Mouse (Mus musculus): ENCODE results near the gene Lpcat2. TPM values are rescaled to one million over a fixed set of nuclear protein-coding genes. Genes with fewer than 3 reads are reported as not detected.

The Lpcat2 gene
- polyA plus RNA-seq, 1 experiment from 2014 or later: 5.1 TPM

DNA sequence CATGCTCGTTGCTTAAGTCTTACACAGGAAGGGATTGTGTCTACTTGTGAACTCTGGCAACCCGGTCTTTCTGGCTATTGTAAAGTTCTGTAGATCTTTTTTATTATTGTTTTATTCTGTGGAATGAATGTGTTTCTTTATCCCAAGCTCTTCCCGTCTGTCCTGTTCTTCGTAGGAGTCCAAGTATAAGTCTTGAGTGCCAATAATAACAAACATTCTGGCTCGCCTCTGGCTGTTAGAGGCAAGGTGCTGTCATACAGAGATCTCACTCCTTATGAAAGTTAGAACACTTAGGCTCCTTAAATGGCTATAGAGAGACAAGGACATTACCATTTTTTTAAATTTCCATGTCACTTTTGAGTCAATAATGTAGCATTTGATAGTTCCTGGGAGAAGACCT lies 41.5 kb downstream of the Lpcat2 start:
- Histone ChIP-seq H3K4me1 (ENCODE audit: control insufficient read depth, insufficient read depth, low read length) (no peaks in the 10 kb centered on the region), H3K9ac (ENCODE audit: low read length) (no peak overlapping the region), H3K27me3 (replicated peaks; ENCODE audit: control insufficient read depth, insufficient read depth, low read length) (no peaks in the 10 kb centered on the region), H3K27ac (ENCODE audit: low read depth, low read length) (no peak overlapping the region), H3K36me3 (ENCODE audit: control insufficient read depth, insufficient read depth, low read length) (no peaks in the 10 kb centered on the region), H3K4me2 (ENCODE audit: low read length) (no peak overlapping the region), H3K4me3 (ENCODE audit: low read depth, low read length) (no peak overlapping the region), H3K9me3 (replicated peaks; ENCODE audit: control insufficient read depth, low read length) (no peaks in the 10 kb centered on the region)
- no peak for ATAC-seq
- no peak for DNase-seq (ENCODE audit: low spot score)
- 75% methylated on average over 5 of the region's 5 CpGs for WGBS

DNA sequence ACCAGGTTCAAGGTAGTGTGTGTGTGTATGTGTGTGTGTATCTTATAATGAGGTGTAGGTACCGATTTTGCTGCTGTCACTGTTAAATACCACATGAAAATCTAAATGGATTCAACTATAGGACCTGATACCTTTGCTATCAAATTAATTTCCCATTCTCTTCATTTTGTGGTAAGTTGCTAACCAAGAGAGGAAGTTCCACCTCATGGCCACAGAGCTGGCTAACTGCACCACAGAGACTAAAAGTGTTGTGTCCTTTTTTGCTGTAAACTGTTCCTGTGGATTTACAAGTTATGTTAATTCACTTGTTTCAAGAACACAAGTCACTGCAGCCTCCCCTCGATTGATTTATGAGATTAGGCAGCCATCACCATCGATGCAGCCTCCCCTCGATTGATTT lies 42.7 kb downstream of the Lpcat2 start:
- WGBS: 92% methylated on average over 4 of the region's 4 CpGs

DNA sequence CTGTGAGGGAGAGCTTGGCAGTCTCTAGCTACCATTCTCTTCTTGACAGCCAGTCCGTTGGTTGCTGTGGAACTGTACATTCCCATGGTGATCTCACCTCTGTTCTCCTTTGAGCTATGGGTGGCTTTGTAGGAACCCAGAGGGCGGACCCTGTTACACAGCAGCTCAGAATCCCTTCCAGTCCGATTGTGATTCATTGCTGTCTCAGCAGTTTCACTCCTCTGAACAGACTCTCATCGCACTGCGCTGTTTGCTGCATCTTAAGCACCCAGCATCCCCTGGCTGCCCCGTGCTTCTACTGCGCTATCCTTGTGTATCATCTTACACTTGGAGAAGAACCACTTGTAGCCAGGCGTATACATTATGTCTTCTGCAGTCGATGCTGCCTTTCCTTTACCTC lies 44.5 kb downstream of the Lpcat2 start:
- no peaks in the 10 kb centered on the region for H3K4me1 ChIP-seq (ENCODE audit: control insufficient read depth, insufficient read depth, low read length)
- no peak overlapping the region for H3K4me3 ChIP-seq (ENCODE audit: low read depth, low read length)
- ATAC-seq (no peak), DNase-seq (ENCODE audit: low spot score) (no peak)
- H3K9me3 ChIP-seq (replicated peaks; ENCODE audit: control insufficient read depth, low read length): no peaks in the 10 kb centered on the region
- H3K27ac ChIP-seq (ENCODE audit: low read depth, low read length): no peak overlapping the region
- no peak overlapping the region for H3K9ac ChIP-seq (ENCODE audit: low read length)
- no peaks in the 10 kb centered on the region for H3K36me3 ChIP-seq (ENCODE audit: control insufficient read depth, insufficient read depth, low read length)
- H3K27me3 ChIP-seq (replicated peaks; ENCODE audit: control insufficient read depth, insufficient read depth, low read length): no peaks in the 10 kb centered on the region
- H3K4me2 ChIP-seq (ENCODE audit: low read length): no peak overlapping the region
- 80% methylated on average over 9 of the region's 9 CpGs for WGBS

More for the DNA sequence above, 42.7 kb downstream of the Lpcat2 start:
- H3K27ac ChIP-seq (ENCODE audit: low read depth, low read length): no peak overlapping the region
- ATAC-seq: no peak
- H3K9me3 ChIP-seq (replicated peaks; ENCODE audit: control insufficient read depth, low read length): no peaks in the 10 kb centered on the region
- no peak overlapping the region for H3K4me2 ChIP-seq (ENCODE audit: low read length)
- no peak for DNase-seq (ENCODE audit: low spot score)
- no peaks in the 10 kb centered on the region for H3K36me3 ChIP-seq (ENCODE audit: control insufficient read depth, insufficient read depth, low read length)
- no peak overlapping the region for H3K9ac ChIP-seq (ENCODE audit: low read length)
- H3K4me3 ChIP-seq (ENCODE audit: low read depth, low read length): no peak overlapping the region
- no peaks in the 10 kb centered on the region for H3K27me3 ChIP-seq (replicated peaks; ENCODE audit: control insufficient read depth, insufficient read depth, low read length)
- H3K4me1 ChIP-seq (ENCODE audit: control insufficient read depth, insufficient read depth, low read length): no peaks in the 10 kb centered on the region

DNA sequence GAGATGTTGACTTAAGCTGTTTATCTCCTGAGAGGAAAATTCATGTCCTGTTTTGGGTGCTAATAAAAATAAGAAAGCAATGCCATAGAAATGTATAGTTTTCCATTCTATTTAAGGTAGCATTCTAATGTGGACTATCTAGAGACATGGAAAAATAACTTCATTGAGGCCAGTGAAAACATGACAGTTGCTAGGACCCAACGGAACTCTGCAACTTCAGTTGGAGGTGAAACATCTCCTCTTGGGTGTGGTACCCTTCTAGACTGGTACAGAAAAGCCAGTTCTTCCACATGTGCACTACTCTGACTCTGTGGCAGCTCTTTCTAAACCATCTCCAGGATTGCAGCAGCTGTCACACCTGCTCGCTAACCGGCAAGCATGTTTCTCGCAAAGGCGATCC lies 46.0 kb downstream of the Lpcat2 start, which contains the start of gene Capns2:
TSS of gene Capns2 (plus strand) at position 301 of the 400 bp plus-strand sequence.
- DNase-seq (ENCODE audit: low spot score) (no peak), ATAC-seq (no peak)
- H3K4me2 ChIP-seq (ENCODE audit: low read length): no peak within 1 kb of the TSS
- no peaks in the 10 kb centered on the region for H3K4me1 ChIP-seq (ENCODE audit: control insufficient read depth, insufficient read depth, low read length)
- no peak within 1 kb of the TSS for H3K9ac ChIP-seq (ENCODE audit: low read length)
- no peaks in the 10 kb centered on the region for H3K27me3 ChIP-seq (replicated peaks; ENCODE audit: control insufficient read depth, insufficient read depth, low read length)
- H3K9me3 ChIP-seq (replicated peaks; ENCODE audit: control insufficient read depth, low read length): no peaks in the 10 kb centered on the region
- 96% methylated on average over 5 of the region's 5 CpGs for WGBS
- no peak within 1 kb of the TSS for H3K27ac ChIP-seq (ENCODE audit: low read depth, low read length)
- no peak within 1 kb of the TSS for H3K4me3 ChIP-seq (ENCODE audit: low read depth, low read length)
- H3K36me3 ChIP-seq (ENCODE audit: control insufficient read depth, insufficient read depth, low read length): no peaks in the 10 kb centered on the region

DNA sequence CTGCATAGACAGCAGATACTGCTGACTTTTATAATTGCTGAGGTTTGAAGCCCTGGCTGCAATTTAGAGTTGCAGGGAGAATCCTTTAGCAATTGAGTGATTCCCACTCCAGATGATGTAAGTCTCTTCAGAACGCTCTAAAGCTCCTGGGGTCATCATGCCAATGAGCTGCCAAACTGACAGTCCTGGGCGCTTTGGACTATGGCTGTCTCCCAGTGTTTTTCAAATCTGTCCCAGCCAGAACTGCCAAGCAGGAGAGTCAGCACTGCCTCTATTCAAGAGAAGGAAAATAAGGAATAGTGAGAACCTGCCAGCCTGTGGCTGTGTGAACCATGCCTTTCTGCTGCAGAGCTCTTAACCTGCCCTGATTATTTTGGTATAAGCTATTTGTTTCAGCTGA lies 47.8 kb downstream of the Lpcat2 start:
- Histone ChIP-seq H3K36me3 (ENCODE audit: control insufficient read depth, insufficient read depth, low read length) (no peaks in the 10 kb centered on the region), H3K4me2 (ENCODE audit: low read length) (no peak overlapping the region), H3K4me3 (ENCODE audit: low read depth, low read length) (no peak overlapping the region), H3K27me3 (replicated peaks; ENCODE audit: control insufficient read depth, insufficient read depth, low read length) (no peaks in the 10 kb centered on the region), H3K9me3 (replicated peaks; ENCODE audit: control insufficient read depth, low read length) (no peaks in the 10 kb centered on the region), H3K27ac (ENCODE audit: low read depth, low read length) (no peak overlapping the region), H3K9ac (ENCODE audit: low read length) (no peak overlapping the region), H3K4me1 (ENCODE audit: control insufficient read depth, insufficient read depth, low read length) (no peaks in the 10 kb centered on the region)
- WGBS: 80% methylated on average over 2 of the region's 2 CpGs
- DNase-seq (ENCODE audit: low spot score) (no peak), ATAC-seq (no peak)

DNA sequence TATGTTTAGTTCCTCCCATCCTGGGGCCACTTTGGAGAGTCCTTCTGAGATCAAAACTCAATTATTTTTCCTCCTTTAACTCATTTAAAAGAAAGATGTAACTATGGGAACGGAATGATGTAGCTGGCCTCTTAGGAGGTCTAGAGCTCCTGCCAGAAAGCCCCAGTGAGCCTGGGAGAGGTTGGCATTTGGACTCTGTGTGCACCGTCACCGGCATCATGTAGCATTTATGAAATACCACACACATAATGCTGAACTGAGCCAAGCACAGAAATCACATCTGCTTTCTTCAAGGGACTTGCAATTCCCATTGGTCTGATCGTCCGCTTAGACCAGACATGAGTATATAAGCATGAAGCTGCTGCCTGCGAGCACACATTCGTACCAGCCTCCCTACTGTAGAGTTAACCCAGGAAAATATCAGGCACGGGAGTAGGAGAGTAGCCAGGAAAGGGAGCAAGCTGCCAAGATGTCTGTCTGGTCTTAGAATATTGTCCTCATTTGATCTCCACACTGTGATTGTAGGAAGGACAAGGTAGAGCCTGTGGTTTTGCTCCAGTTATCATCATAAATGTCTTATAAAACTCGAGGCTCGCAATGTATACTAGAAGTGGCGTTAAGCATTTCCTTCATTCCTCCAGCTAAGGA lies 48.5 kb downstream of the Lpcat2 start:
- 90% methylated on average over 11 of the region's 11 CpGs for WGBS

DNA sequence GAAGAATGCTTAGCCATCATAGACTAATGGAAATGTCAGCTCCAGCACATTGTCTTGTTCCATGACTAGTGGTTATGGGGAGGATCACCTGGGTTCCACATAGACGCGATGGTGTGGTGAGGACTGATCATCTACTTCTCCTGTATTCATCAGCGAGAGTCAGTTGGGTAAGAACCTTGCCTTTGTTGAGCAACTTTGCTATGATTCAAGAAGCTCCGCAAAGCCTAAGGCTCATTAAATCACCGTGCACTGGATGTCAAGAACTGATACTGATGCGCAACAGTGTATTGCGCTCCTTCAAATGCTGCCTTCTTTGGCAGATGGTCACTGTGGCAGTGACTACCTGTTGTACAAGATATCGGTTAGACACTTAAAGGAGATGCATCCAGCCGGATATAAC lies 51.4 kb downstream of the Lpcat2 start:
- WGBS: 93% methylated on average over 9 of the region's 9 CpGs
- no peak overlapping the region for H3K4me2 ChIP-seq (ENCODE audit: low read length)
- H3K27me3 ChIP-seq (replicated peaks; ENCODE audit: control insufficient read depth, insufficient read depth, low read length): no peaks in the 10 kb centered on the region
- ATAC-seq (no peak), DNase-seq (ENCODE audit: low spot score) (no peak)
- H3K4me3 ChIP-seq (ENCODE audit: low read depth, low read length): no peak overlapping the region
- no peak overlapping the region for H3K27ac ChIP-seq (ENCODE audit: low read depth, low read length)
- H3K4me1 ChIP-seq (ENCODE audit: control insufficient read depth, insufficient read depth, low read length): no peaks in the 10 kb centered on the region
- no peak overlapping the region for H3K9ac ChIP-seq (ENCODE audit: low read length)
- no peaks in the 10 kb centered on the region for H3K9me3 ChIP-seq (replicated peaks; ENCODE audit: control insufficient read depth, low read length)
- H3K36me3 ChIP-seq (ENCODE audit: control insufficient read depth, insufficient read depth, low read length): no peaks in the 10 kb centered on the region

More for the DNA sequence above, 48.5 kb downstream of the Lpcat2 start:
- H3K4me1 ChIP-seq (ENCODE audit: control insufficient read depth, insufficient read depth, low read length): no peaks in the 10 kb centered on the region
- H3K36me3 ChIP-seq (ENCODE audit: control insufficient read depth, insufficient read depth, low read length): no peaks in the 10 kb centered on the region
- no peaks in the 10 kb centered on the region for H3K27me3 ChIP-seq (replicated peaks; ENCODE audit: control insufficient read depth, insufficient read depth, low read length)
- no peak for ATAC-seq
- H3K9ac ChIP-seq (ENCODE audit: low read length): no peak overlapping the region
- no peak overlapping the region for H3K4me2 ChIP-seq (ENCODE audit: low read length)
- H3K9me3 ChIP-seq (replicated peaks; ENCODE audit: control insufficient read depth, low read length): no peaks in the 10 kb centered on the region
- H3K4me3 ChIP-seq (ENCODE audit: low read depth, low read length): no peak overlapping the region
- DNase-seq (ENCODE audit: low spot score): no peak
- no peak overlapping the region for H3K27ac ChIP-seq (ENCODE audit: low read depth, low read length)

DNA sequence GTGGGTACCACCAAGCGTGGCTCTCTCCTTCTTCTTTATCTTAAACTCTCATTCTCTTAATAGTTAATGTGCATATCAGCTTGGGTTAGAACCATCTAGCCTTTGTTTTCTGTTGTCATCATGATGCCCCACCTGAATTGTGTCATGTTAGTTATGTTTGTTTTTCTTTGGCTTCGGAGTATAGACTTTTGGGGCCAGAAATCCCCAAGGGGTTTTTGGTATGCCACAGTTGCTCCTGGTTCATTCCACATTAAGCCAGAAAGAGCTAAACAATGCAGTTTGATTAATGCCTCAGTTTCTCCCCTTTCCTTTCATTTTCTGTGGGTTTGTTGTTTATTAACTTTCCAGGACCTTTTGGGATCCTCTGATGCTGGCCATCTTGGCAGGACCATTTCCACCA lies 53.3 kb downstream of the Lpcat2 start:
- Histone ChIP-seq H3K4me2 (ENCODE audit: low read length) (no peak overlapping the region), H3K4me1 (ENCODE audit: control insufficient read depth, insufficient read depth, low read length) (no peaks in the 10 kb centered on the region), H3K9me3 (replicated peaks; ENCODE audit: control insufficient read depth, low read length) (no peaks in the 10 kb centered on the region), H3K27me3 (replicated peaks; ENCODE audit: control insufficient read depth, insufficient read depth, low read length) (no peaks in the 10 kb centered on the region), H3K4me3 (ENCODE audit: low read depth, low read length) (no peak overlapping the region), H3K9ac (ENCODE audit: low read length) (no peak overlapping the region), H3K27ac (ENCODE audit: low read depth, low read length) (no peak overlapping the region), H3K36me3 (ENCODE audit: control insufficient read depth, insufficient read depth, low read length) (no peaks in the 10 kb centered on the region)
- WGBS: 91% methylated on average over 2 of the region's 2 CpGs
- ATAC-seq: no peak
- no peak for DNase-seq (ENCODE audit: low spot score)

DNA sequence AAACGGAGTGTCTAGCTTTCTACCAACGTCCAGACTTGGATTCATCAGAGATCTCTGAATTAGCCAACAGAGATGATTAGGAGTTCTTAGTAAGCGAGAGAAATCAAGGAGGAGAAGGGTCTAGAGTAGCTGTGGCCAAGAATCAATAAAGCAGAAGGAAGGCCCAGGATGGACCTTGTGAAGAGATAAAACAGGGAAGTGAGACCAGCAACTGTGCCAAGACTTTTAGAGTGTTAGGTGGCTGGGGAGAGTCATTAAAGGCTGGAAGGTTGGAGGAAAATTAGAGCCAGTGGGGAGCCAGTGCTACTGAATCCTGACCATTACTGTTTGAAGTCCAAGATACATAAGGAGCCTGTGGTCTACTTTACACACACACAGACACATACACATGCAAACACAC lies 56.3 kb downstream of the Lpcat2 start:
- no peak overlapping the region for H3K9ac ChIP-seq (ENCODE audit: low read length)
- WGBS: 77% methylated on average over 3 of the region's 3 CpGs
- DNase-seq (ENCODE audit: low spot score) (no peak), ATAC-seq (no peak)
- no peaks in the 10 kb centered on the region for H3K4me1 ChIP-seq (ENCODE audit: control insufficient read depth, insufficient read depth, low read length)
- H3K27me3 ChIP-seq (replicated peaks; ENCODE audit: control insufficient read depth, insufficient read depth, low read length): no peaks in the 10 kb centered on the region
- H3K4me2 ChIP-seq (ENCODE audit: low read length): no peak overlapping the region
- H3K4me3 ChIP-seq (ENCODE audit: low read depth, low read length): no peak overlapping the region
- H3K27ac ChIP-seq (ENCODE audit: low read depth, low read length): no peak overlapping the region
- H3K9me3 ChIP-seq (replicated peaks; ENCODE audit: control insufficient read depth, low read length): no peaks in the 10 kb centered on the region
- no peaks in the 10 kb centered on the region for H3K36me3 ChIP-seq (ENCODE audit: control insufficient read depth, insufficient read depth, low read length)

All from forebrain, embryonic 14.5 days (tissue).